Mouse (Mus musculus): Measurements from ENCODE around the gene Rbm28. TPM values are rescaled to one million over a fixed set of nuclear protein-coding genes. Genes with fewer than 3 reads are reported as not detected.

The Rbm28 gene
- 29.0 and 33.8 TPM in 2 replicates for polyA plus RNA-seq (2012; ENCODE audit: insufficient read depth, insufficient read length, missing spikeins)

DNA sequence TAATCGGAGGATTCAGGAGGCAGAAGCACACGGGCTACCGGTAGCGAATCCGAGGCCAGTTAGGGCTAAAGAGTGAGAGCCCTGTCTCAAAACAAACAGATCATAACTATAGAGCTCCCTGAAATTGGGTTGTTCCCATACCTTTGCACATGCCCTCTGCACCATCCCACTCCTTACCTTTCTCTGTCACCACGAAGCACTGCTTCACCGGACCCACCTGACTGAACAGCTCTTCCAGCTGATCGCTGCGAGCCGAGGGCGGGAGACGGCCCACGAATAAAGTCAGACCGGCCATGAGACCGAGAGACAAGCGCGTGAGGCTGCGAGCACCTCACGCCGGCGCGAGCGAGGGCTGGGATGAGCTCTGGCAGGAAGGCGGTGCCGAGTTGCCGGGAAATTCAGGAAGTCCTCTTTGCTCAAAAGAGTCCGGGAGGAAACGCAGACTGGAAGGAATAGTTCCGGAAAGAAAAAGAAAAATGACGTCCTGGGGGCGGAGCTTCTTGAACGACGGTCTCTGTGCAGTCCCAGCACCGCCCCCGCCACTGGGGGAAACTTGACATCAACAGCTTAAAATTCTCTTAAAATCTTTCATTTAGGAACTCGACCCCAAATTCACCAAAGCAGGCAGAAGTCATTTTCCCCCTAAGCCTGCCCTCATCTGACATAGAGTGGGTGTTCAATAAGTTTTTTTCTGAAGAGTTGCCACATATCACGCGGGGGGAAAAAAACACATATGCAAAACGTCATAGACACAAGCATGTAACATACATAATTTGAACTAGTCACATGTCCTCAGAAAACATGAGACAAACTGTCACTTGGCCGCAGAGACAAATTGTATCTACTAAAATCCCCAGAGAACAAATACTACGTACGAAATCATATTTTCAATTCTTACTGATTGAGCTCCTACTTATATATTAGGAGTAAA is at the start of gene Rbm28:
Gene Rbm28 (minus strand): TSS at position 693 of the 931 bp plus-strand sequence.
- Histone ChIP-seq H3K27ac (replicated peaks; ENCODE audit: low read depth, low read length) (no peak within 1 kb of the TSS; the same call in 1 of the 2 replicates), H3K4me1 (ENCODE audit: control insufficient read depth, insufficient read depth, insufficient read length, low read length) (no peaks in the 10 kb centered on the region; the same call in 1 of the 2 replicates), H3K4me3 (ENCODE audit: insufficient read depth, low read depth, low read length) (peak within 1 kb of the TSS; percentile 89)

DNA sequence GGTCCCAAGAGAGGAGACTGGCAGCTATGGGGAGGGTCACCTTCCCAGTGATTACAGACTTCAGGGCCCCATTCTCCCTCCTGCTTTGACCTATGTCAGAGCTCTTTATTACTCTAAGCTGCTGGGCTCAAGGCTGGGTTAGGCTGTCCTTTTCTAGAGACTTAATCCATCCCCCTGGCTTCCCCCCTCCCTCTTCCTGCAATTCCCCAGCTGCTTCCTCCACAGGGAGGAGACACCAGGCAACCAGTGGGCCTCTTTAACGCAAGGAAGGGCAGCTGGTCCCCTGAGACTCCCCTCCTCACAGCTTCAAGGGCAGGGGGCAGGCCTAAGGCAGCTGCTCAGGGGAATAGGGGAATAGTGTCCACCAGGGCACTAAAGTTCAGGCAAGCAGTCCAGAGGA is 49.4 kb upstream of the Rbm28 start:
- Histone ChIP-seq H3K4me3 (ENCODE audit: insufficient read depth, low read depth, low read length) (peak overlapping the region; percentile 82), H3K4me1 (ENCODE audit: control insufficient read depth, insufficient read depth, insufficient read length, low read length) (peaks cover 26% of the 10 kb centered on the region), H3K27ac (replicated peaks; ENCODE audit: low read depth, low read length) (peak overlapping the region; percentile 85)

DNA sequence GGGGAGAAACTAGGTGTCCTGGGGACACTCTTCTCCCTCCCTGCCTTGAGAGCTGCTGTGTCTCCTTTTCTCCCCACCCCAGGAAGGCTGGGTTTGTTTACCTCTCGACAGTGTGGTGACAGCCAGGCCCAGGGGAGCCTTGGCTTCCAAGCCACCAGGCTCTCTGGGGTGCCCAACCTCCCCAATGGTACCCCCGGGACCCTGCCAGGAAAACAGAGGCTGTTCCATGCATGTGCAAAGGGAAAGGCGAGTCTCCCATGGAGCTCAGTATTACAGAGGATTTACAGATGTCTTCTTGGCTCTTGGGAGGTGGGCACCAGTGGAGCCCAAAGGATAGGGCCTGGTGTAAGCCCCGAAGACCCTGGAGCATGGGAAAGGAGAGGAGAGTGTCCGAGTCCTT is 48.6 kb upstream of the Rbm28 start:
- Histone ChIP-seq H3K4me1 (ENCODE audit: control insufficient read depth, insufficient read depth, insufficient read length, low read length) (peaks cover 26% of the 10 kb centered on the region), H3K27ac (replicated peaks; ENCODE audit: low read depth, low read length) (peak overlapping the region; percentile 85)

DNA sequence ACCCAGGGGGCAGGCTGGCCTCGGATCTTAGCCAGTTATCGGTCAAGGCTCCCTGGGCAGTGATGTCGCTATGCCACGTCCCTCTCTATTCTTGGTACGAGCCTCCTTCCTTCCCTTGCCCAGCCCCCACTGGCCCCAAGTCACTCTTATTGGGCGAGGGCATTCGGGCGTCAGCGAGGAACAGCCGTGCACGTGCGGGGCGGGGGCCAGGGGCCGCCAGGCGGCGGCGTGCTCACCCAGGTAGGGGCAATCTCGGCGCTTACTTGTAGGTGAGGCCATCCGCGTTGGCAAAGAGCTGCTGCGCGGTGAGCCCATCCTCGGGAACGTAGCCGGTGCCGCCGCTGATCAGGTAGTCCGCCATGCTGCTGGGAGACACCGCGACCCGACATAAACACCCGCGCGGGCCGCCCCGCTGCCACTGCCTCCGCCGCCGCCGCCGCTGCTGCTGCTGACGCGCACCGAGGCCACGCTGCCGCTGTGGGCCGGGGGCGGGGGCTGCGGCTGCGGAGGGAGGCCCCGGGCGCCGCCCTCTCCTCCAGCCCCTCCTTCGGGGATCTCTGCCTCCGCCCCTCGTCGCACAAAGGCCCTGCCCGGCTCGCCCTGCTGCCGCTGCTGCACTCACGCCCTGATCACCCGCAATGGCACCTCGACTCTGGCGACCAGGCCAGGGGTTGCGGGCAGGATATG is 47.1 kb upstream of the Rbm28 start:
- Histone ChIP-seq H3K27ac (replicated peaks; ENCODE audit: low read depth, low read length) (peak overlapping the region; percentile 85), H3K4me3 (ENCODE audit: insufficient read depth, low read depth, low read length) (peak overlapping the region; percentile 76), H3K4me1 (ENCODE audit: control insufficient read depth, insufficient read depth, insufficient read length, low read length) (peaks cover 26% of the 10 kb centered on the region)

More for the DNA sequence above, 48.6 kb upstream of the Rbm28 start:
- H3K4me3 ChIP-seq (ENCODE audit: insufficient read depth, low read depth, low read length), result no peak overlapping the region

DNA sequence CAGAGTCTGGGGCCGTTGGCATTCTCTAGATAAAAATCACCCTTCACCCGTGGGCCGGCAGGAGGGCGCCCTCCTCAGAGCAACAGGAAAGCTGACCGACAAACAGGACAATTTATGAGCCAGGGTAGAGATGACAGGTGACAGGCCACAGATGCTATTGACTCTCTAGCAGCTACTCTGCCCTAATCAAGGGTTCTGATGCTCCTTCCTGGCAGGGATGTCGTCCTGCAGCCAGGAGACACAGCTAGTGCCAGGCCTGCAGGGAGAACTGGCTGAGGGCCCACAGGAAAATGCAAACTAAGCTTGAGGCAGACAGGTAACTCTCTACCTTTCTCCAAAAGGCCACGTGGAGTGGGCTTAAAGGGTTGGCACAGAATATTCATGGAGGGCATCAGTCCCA is 46.3 kb upstream of the Rbm28 start:
- Histone ChIP-seq H3K27ac (replicated peaks; ENCODE audit: low read depth, low read length) (no peak overlapping the region), H3K4me1 (ENCODE audit: control insufficient read depth, insufficient read depth, insufficient read length, low read length) (peaks cover 28% of the 10 kb centered on the region), H3K4me3 (ENCODE audit: insufficient read depth, low read depth, low read length) (peak overlapping the region; percentile 76)

DNA sequence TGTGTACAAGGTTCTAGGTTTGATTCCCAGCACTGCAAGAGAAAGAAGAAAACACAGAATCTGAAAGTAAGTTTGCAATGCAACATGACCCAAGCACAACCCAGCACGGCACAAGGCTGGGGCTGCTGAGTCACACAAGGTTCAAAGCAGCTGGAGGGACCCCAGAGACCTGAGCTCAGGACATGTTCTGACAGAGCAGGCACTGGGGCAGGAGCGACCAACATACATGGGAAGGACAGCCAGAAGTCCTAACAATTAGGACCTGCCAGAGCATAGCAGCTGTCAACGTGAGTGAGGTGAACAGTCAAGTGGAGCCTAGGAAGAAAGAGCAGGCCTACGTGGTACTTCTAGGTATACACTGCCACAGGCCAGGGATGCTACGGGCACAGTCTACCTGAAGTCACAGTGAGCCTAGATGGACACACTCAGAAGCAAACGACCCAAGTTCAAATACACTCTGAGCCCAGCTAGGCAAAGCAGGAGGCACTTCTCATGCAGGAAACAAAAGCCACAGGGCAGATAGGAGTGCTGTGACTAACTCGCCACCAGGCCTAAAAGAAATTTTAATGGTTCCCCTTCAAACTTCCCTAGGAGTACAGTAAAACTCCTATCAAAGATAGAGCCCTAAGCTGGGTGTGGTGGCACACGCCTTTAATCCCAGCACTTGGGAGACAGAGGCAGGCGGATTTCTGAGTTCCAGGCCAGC is 45.6 kb upstream of the Rbm28 start:
- Histone ChIP-seq H3K27ac (replicated peaks; ENCODE audit: low read depth, low read length) (no peak overlapping the region), H3K4me3 (ENCODE audit: insufficient read depth, low read depth, low read length) (0 out of 2 replicates have a peak overlapping the region, but pooled peaks have one; percentile 15), H3K4me1 (ENCODE audit: control insufficient read depth, insufficient read depth, insufficient read length, low read length) (peaks cover 32% of the 10 kb centered on the region)

DNA sequence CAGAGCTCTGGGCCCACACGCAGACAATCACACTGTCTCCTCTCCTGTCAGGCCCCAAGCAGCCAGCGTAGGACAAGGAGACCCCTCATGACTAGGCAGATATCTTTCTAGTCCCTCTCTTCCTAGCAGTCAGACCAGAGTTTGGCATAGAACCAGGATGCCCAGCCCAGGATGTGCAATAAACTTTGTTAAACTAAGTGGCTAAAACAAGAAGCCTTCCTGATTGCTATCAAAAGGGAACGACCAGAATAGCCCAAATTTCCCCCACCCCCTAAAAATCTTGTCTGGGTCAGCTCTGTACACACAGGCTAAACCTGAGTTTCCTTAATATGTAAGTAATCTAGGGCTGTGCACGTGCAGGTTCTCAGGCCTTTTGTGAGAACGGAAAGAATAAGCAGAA is 43.4 kb upstream of the Rbm28 start:
- H3K4me3 ChIP-seq (ENCODE audit: insufficient read depth, low read depth, low read length), result no peak overlapping the region
- H3K27ac ChIP-seq (replicated peaks; ENCODE audit: low read depth, low read length), result no peak overlapping the region
- H3K4me1 ChIP-seq (ENCODE audit: control insufficient read depth, insufficient read depth, insufficient read length, low read length), result peaks cover 15% of the 10 kb centered on the region

DNA sequence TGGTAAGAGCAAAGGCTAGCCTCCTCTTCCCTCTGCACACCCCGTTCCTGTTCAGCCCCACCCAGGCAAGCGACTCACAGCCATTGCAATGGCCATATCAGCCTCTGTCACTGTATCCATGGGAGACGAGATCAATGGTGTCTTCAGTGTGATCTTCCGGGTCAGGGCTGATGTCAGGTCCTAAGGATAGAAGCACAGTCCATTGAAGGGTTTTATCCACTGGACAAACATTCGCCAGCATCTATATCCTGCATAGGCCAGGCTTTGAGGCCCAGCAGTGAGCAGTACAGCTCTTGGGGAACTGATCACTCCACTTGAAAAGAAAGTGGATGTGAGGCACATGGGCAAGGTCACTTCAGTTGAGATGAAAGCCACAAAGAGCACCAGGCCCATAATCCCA is 42.2 kb upstream of the Rbm28 start:
- H3K4me3 ChIP-seq (ENCODE audit: insufficient read depth, low read depth, low read length), result no peak overlapping the region
- H3K4me1 ChIP-seq (ENCODE audit: control insufficient read depth, insufficient read depth, insufficient read length, low read length), result peaks cover 12% of the 10 kb centered on the region

DNA sequence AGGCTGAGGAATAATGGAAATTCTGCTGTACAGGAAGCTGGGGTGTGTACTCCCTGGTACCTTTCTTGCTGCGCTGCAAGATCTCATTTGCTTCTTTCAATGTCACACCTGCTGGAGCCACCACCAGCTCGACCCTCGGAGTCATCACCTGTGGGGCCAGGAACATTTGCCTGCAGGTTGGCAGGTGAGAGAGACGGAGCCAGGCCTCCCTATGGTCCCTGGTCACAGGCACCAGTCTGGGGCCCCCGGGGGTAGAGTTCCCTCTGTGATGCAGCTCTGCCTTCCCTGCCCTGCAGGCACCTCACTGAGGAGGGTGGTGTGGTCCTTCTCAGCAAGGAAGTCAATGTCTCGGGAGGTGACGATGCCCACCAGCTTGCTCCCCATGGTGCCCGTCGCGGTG is 41.2 kb upstream of the Rbm28 start:
- 0 out of 2 replicates have a peak overlapping the region, but pooled peaks have one; percentile 36 for H3K27ac ChIP-seq (replicated peaks; ENCODE audit: low read depth, low read length)
- H3K4me1 ChIP-seq (ENCODE audit: control insufficient read depth, insufficient read depth, insufficient read length, low read length), result peaks cover 6% of the 10 kb centered on the region; the same call in 1 of the 2 replicates
- no peak overlapping the region for H3K4me3 ChIP-seq (ENCODE audit: insufficient read depth, low read depth, low read length)

More for the DNA sequence above, 42.2 kb upstream of the Rbm28 start:
- no peak overlapping the region for H3K27ac ChIP-seq (replicated peaks; ENCODE audit: low read depth, low read length)

DNA sequence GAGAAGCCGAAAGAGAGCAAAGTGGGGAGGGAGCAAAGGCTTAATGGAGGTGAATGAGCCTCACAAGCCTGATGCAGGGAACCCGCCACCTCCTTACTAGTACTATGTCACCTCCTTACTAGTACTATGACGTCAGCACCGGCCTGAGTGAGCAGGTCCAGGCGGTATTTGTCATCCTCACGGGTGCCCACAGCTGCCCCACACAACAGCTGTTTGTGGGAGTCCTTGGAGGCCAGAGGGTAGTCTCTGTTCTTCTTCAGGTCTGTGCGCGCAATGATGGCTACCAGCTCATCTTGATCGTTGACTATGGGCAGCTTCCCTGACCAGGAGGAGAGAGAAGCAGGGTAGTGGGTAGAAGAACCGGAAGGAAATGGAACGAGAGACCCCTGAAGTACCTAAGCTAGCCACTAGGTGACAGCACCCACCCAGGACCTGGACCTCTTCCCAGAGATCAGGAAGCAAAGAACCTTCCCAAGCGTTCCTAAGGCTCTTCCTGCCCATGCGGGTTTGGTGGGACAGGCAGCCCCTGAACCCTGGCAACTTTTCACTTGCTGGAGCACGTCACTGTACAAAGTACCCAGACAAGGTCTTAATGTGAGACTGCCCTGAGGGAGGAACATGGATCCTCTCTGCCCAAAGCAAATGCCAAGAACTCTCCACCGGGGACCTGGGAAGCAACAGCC is 40.3 kb upstream of the Rbm28 start:
- Histone ChIP-seq H3K27ac (replicated peaks; ENCODE audit: low read depth, low read length) (peak overlapping the region; percentile 95), H3K4me3 (ENCODE audit: insufficient read depth, low read depth, low read length) (peak overlapping the region; percentile 46)

DNA sequence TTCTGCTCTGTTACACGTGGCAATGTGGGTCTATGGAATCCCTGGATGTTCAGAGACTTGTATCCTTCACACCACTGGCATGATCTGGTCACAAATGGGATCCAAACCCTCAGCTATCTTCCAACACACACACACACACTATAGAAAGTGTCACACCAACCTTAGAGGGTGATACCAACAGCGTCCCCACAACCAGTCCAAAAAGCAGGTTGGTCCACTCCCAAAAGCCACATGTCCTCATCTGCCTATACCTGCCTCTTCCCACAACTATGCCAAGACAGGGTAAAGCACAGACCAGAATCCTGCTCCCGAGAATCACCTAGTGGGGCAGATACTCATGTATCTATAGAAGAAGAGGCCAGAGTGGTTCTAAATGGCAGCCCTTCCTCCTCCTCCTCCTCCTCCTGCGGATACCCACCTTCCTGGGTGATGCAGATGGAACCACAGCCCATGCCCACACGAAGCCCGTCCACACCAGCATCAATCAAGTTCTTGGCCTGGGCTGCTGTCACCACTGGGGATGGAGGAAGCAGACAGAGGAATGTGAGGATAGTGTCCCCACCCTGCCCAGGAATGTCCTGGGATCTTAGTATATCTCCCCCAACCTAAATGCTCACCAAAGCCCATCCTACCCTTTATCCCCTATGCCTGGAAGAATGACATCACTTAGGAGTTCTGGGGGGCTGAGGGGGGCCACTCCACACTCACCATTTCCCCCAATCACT is 39.2 kb upstream of the Rbm28 start:
- H3K4me3 ChIP-seq (ENCODE audit: insufficient read depth, low read depth, low read length), result no peak overlapping the region
- H3K27ac ChIP-seq (replicated peaks; ENCODE audit: low read depth, low read length), result no peak overlapping the region
- peaks cover 6% of the 10 kb centered on the region; the same call in 1 of the 2 replicates for H3K4me1 ChIP-seq (ENCODE audit: control insufficient read depth, insufficient read depth, insufficient read length, low read length)

More for the DNA sequence above, 40.3 kb upstream of the Rbm28 start:
- H3K4me1 ChIP-seq (ENCODE audit: control insufficient read depth, insufficient read depth, insufficient read length, low read length), result peaks cover 6% of the 10 kb centered on the region; the same call in 1 of the 2 replicates

DNA sequence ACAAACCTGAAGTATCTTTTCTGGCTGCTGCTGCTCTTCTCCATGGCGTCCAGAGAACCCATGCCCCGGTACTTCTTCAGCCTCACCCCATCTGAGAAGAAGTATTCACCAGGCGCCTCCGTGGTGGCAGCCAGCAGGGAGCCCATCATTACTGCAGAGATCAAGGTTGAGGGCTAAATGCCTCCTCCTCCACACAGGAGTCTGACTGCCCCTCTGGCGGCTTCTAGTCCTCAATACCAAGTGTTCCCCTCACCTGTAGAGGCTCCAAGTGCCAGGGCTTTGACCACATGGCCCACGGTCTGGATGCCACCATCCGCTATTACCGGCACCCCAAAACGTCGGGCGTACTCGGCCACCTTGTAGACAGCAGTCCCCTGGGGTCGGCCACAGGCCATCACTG is 38.3 kb upstream of the Rbm28 start:
- Histone ChIP-seq H3K4me3 (ENCODE audit: insufficient read depth, low read depth, low read length) (no peak overlapping the region), H3K27ac (replicated peaks; ENCODE audit: low read depth, low read length) (no peak overlapping the region)

DNA sequence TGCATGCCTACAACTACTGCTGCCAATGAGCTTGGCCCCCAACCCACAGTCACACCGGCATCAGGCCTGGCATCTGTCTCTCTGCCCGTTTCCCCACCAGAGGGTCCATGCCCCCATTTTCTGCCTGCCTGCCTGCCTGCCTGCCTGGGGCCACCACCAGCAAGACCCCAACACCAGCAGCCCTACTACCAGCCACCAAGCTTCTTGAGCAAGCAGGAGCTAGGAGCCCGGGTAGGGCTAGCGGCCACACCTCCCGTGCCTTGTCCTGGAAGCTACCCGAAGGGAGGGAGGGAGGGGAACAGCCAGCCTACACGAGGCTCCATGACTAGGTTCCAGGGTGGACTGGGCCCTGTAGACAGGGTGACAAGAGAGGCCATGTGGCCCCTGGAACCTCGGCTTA is 37.2 kb upstream of the Rbm28 start:
- Histone ChIP-seq H3K4me3 (ENCODE audit: insufficient read depth, low read depth, low read length) (no peak overlapping the region), H3K4me1 (ENCODE audit: control insufficient read depth, insufficient read depth, insufficient read length, low read length) (peaks cover 6% of the 10 kb centered on the region; the same call in 1 of the 2 replicates), H3K27ac (replicated peaks; ENCODE audit: low read depth, low read length) (no peak overlapping the region)

More for the DNA sequence above, 38.3 kb upstream of the Rbm28 start:
- peaks cover 6% of the 10 kb centered on the region; the same call in 1 of the 2 replicates for H3K4me1 ChIP-seq (ENCODE audit: control insufficient read depth, insufficient read depth, insufficient read length, low read length)

DNA sequence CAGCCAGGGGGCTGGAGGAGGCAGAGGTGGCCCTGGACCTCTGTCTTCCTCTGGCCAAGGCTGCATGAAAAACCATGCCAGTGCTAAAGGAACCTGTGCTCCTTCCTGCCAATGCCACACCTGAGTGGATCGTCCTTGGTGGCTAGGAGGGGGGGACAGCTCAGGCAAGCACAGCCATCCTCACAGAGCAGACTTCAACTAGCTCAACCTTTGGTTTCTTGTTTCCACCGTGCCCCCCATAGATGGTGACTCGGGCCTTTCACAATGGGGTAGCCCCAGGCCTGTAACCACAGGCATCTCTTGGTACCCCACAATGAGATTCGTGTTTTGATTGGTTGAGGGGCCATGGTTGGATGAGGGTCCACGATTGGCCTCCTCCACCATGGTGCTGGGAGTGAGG is 36.5 kb upstream of the Rbm28 start:
- H3K4me3 ChIP-seq (ENCODE audit: insufficient read depth, low read depth, low read length), result no peak overlapping the region
- H3K4me1 ChIP-seq (ENCODE audit: control insufficient read depth, insufficient read depth, insufficient read length, low read length), result peaks cover 6% of the 10 kb centered on the region; the same call in 1 of the 2 replicates
- no peak overlapping the region for H3K27ac ChIP-seq (replicated peaks; ENCODE audit: low read depth, low read length)

All from brown adipose tissue, adult 24 weeks (tissue).